Mouse (Mus musculus) brown adipose tissue, adult 24 weeks (tissue): ENCODE measurements around the gene Hist1h2ab. TPM values are rescaled to one million over a fixed set of nuclear protein-coding genes. Genes with fewer than 3 reads are reported as not detected.
"Not testable (repeated sequence)": the region's sequence is repeated elsewhere in the genome, so short reads cannot be mapped to it uniquely, and the experiment has no call there.

Source experiments
- H3K27ac ChIP-seq: fragments of 200-500 bp; replicated peaks from 2 replicates; pipeline ENCODE4 v1.5.1; 2012; ENCODE audit warnings: low read depth, mild to moderate bottlenecking, low read length
- H3K4me1 ChIP-seq: fragments of 200-500 bp; 2 replicates; pipeline ENCODE4 v1.6.1; 2012; ENCODE audit warnings: low read length, mixed read lengths; ENCODE audit not compliant: control insufficient read depth, insufficient read depth, insufficient read length
- H3K4me3 ChIP-seq: fragments of 200-500 bp; 2 replicates; pipeline ENCODE4 v1.5.1; 2012; ENCODE audit warnings: low read depth, mild to moderate bottlenecking, low read length, moderate library complexity; ENCODE audit not compliant: insufficient read depth
- polyA plus RNA-seq: library from polyadenylated mRNA; stranded (reverse); fragments of >200 nt; gene quantifications from 2 replicates; pipeline ENCODE4 v1.2.4, GENCODE M21; 2012; ENCODE audit not compliant: missing spikeins, insufficient read depth, insufficient read length

Hist1h2ab gene
- polyA plus RNA-seq, 1 experiment: not detected

GRCm38 (mm10) chr13:23744421-23745380 is 6.2 kb upstream of the Hist1h2ab start:
- Histone ChIP-seq H3K4me1 (no peaks in the 10 kb centered on the region), H3K27ac (no peak overlapping the region), H3K4me3 (peak overlapping the region; percentile 53; the same call in 1 of the 2 replicates)

DNA sequence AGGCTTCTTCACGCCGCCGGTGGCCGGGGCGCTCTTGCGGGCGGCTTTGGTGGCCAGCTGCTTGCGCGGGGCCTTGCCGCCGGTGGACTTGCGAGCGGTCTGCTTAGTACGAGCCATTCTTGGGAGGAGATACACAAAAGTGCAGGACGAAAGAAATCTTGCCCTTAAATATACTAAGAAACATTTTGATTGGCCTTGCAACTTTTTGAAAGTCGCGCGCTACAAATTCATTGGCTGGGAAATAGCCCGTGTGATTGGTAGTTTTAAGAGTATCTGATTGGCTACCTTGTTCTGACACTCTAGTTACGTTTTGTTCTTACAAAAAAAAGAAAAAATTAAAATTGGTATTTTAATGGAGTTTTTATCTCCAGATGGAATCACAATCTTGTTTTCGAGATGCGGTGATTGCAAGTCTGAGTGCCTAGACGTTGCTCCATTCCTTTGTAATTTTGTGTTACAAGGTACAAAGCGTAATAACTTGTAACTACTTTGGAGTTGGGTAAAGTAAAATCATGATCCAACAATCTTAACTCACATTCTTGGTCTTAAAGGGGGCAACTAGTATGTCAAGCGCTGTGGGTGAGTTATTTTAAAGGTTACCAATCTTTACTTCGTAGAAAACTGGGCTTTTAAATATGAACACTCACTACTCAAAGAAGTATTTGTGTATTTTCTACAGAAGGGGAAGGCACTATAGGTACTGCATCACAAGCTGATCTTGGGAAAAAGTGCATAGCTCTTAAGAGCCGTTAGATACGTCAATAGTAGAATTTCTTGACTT is 5.4 kb upstream of the Hist1h2ab start, which contains the start of gene Hist1h3c:
TSS of gene Hist1h3c (minus strand) at position 222 of the 781 bp plus-strand sequence.
- H3K27ac ChIP-seq: peak within 1 kb of the TSS; percentile 80
- peak within 1 kb of the TSS; percentile 54 for H3K4me3 ChIP-seq
- no peaks in the 10 kb centered on the region for H3K4me1 ChIP-seq

DNA sequence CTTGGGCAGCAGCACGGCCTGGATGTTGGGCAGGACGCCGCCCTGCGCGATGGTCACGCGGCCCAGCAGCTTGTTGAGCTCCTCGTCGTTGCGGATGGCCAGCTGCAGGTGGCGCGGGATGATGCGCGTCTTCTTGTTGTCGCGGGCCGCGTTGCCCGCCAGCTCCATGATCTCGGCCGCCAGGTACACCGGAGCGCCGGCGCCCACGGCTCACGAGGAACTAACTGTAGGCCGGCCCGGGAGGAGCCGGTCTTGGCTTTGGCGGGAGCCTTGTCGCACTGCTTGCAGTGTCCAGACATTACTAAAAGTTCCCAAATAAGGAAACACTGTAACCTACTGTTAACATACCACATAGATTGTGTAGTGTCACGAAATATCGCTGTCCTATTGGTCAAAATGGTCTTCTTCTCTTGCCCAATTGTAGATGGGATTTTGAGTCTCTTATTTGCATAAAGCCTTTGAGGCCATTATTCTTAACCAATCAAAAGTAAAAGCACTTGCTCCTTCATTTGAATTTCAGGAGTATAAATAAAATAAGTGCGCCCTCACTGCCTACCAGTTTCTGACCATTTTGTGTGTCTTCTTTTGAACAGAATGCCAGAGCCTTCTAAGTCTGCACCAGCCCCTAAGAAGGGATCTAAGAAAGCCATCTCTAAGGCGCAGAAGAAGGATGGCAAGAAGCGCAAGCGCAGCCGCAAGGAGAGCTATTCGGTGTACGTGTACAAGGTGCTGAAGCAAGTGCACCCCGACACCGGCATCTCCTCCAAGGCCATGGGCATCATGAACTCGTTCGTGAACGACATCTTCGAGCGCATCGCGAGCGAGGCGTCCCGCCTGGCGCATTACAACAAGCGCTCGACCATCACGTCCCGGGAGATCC is 4.5 kb upstream of the Hist1h2ab start, which contains the start of gene Hist1h2bb:
TSS of gene Hist1h2bb (plus strand) at position 534 of the 880 bp plus-strand sequence.
- not testable (repeated sequence) for H3K4me1 ChIP-seq
- peak within 1 kb of the TSS; percentile 80 for H3K27ac ChIP-seq
- H3K4me3 ChIP-seq: peak within 1 kb of the TSS; percentile 54

- peak overlapping the region; percentile 33; the same call in 1 of the 2 replicates for H3K4me3 ChIP-seq
- peaks cover 2% of the 10 kb centered on the region; the same call in 1 of the 2 replicates for H3K4me1 ChIP-seq
Measured at GRCm38 (mm10) chr13:23747081-23747891, 3.6 kb upstream of the Hist1h2ab start.

DNA sequence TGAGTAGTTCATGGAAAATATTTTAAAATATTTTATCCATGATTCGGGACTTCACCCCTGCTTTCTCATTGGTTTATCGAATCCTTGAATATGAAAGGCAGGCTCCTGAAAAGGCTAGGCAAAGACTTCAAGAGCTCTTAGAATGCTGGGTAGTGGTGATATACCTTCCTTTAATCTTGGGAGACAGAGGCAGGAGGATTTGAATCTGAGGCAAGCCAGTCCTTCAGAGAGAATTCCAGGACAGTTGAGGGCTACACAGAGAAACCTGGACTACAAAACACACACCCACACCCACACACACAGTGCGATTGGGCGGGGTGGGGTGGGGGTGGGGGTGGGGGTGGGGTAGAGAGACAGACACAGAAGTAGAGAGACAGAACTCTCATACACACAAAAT is 3.0 kb upstream of the Hist1h2ab start:
- no peak overlapping the region for H3K4me3 ChIP-seq
- H3K27ac ChIP-seq: no peak overlapping the region
- H3K4me1 ChIP-seq: peaks cover 2% of the 10 kb centered on the region; the same call in 1 of the 2 replicates

More at GRCm38 (mm10) chr13:23747081-23747891, 3.6 kb upstream of the Hist1h2ab start:
- no peak overlapping the region for H3K27ac ChIP-seq

- H3K4me1 ChIP-seq: peaks cover 2% of the 10 kb centered on the region; the same call in 1 of the 2 replicates
- H3K27ac ChIP-seq: no peak overlapping the region
- H3K4me3 ChIP-seq: no peak overlapping the region
Measured at GRCm38 (mm10) chr13:23749563-23750121, 1.3 kb upstream of the Hist1h2ab start.

- peak overlapping the region; percentile 39 for H3K27ac ChIP-seq
- peaks cover 2% of the 10 kb centered on the region; the same call in 1 of the 2 replicates for H3K4me1 ChIP-seq
- H3K4me3 ChIP-seq: peak overlapping the region; percentile 23; the same call in 1 of the 2 replicates
Measured at GRCm38 (mm10) chr13:23751478-23751956, 591 bp downstream of the Hist1h2ab start.

GRCm38 (mm10) chr13:23752067-23752741 is 1.3 kb downstream of the Hist1h2ab start, which contains the start of gene Hist1h3b:
TSS of gene Hist1h3b (plus strand) at chr13:23752267.
- H3K4me3 ChIP-seq: peak within 1 kb of the TSS; percentile 69
- peak within 1 kb of the TSS; percentile 39 for H3K27ac ChIP-seq
- not testable (repeated sequence) for H3K4me1 ChIP-seq

DNA sequence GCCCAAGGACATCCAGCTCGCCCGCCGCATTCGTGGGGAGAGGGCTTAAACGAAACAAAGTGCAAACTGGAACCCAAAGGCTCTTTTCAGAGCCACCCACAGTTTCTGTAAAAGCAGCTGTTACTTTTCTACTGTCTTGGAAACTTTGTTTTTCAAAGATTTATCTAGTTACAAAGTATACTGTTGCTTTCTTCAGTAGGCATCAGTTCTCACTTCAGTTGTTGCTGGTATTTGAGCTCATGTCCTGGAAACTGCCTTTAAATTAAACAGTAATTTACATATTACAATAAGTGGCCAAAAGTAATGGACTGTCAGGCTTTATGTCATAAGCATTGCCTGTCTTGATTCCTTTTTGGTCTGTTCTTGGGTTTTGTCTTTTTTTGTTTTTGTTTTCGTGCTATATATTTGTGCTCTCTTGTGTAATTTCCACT is 1.8 kb downstream of the Hist1h2ab start:
- Histone ChIP-seq H3K27ac (no peak overlapping the region), H3K4me1 (peaks cover 2% of the 10 kb centered on the region; the same call in 1 of the 2 replicates), H3K4me3 (no peak overlapping the region)

DNA sequence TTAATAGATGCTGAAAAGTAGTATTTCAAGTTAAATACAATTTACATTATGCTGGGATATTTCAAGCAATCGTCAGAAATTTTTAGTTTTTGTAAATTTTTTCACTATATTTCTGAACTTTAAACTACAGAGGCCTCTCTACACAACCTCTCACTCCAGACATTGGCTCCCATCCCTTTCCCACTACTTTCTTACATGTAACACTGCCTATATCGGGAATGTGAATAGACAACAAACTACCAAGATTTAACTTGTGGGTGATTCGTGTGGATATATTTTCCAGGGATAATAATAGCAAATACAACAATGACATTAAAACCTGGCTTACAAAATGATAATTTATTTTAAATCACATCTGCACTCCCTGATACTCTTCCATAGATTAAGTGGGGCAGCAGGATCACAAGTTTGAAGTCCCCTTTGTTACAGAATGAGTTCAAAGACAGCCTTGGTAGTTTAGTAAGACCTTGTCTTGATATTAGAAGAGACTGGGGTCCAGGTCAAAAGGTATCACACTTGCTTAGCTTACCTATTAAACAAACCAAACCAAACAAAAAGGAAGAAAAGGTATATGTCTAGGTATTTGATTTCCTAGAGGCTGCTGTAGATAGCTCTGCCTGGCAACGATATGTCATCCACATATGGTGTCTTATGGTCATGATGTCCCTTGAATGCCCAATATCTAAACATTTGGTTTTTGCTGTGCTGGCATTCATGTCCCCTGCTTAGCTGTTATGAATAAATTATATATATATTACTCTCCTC is 2.6 kb downstream of the Hist1h2ab start:
- Histone ChIP-seq H3K27ac (no peak overlapping the region), H3K4me1 (peaks cover 2% of the 10 kb centered on the region; the same call in 1 of the 2 replicates), H3K4me3 (no peak overlapping the region)

GRCm38 (mm10) chr13:23755000-23755399 is 4.1 kb downstream of the Hist1h2ab start:
- Histone ChIP-seq H3K4me1 (peaks cover 2% of the 10 kb centered on the region; the same call in 1 of the 2 replicates), H3K4me3 (no peak overlapping the region), H3K27ac (no peak overlapping the region)

GRCm38 (mm10) chr13:23756790-23757189 is 5.9 kb downstream of the Hist1h2ab start, which contains the start of gene Hist1h4b:
TSS of gene Hist1h4b (plus strand) at chr13:23757013.
- H3K4me1 ChIP-seq: no peaks in the 10 kb centered on the region
- H3K27ac ChIP-seq: no peak within 1 kb of the TSS

More at GRCm38 (mm10) chr13:23756790-23757189, 5.9 kb downstream of the Hist1h2ab start, which contains the start of gene Hist1h4b:
- H3K4me3 ChIP-seq: peak within 1 kb of the TSS; percentile 57
